Mouse (Mus musculus): ENCODE measurements around the gene Oca2.

Gene Oca2

GRCm38 (mm10) chr7:56239543-56239942 lies at the start of gene Oca2:
Gene Oca2, plus strand, starts transcription at chr7:56239760.
- no peak for DNase-seq (ENCODE audit: low read depth, low spot score)

DNA sequence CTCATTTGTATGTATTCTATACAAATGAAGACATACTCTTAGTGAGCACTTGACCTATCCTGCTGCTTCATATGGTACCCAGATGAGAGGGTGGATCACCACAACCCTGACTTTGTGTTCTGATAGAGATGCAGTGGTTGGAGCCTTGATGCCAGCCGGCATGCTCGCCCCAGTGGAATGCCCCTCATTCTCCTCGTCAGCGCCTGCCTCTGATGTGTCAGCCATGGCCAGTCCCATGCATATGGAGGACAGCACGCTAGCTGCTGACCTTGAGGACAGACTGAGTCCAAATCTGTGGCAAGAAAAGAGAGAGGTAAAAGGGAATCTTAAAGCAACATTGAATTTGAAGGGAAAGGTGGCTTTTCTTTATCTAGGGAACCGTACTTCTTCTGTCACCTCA lies 48.5 kb upstream of the Oca2 start:
- DNase-seq (ENCODE audit: low read depth, low spot score), result no peak

DNA sequence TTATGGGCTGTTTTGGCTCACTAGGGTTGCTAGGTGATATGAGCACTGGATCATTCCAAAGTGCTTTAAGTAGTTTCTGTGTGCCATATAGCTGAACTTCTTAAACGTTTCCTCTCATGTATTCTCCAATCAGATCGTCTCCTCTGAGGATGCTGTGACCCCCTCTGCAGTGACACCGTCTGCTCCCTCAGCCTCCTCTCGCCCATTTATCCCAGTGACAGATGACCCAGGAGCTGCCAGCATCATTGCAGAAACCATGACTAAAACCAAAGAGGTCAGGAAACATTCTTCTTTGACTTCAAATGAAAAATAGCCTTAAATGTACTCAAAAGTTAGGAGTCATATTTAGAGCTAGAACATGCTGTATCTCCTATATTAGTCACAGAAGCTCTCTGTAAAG lies 47.9 kb upstream of the Oca2 start:
- no peak for DNase-seq (ENCODE audit: low read depth, low spot score)

GRCm38 (mm10) chr7:56201483-56202218 lies 37.9 kb upstream of the Oca2 start:
- no peak for DNase-seq (ENCODE audit: low read depth, low spot score)

DNA sequence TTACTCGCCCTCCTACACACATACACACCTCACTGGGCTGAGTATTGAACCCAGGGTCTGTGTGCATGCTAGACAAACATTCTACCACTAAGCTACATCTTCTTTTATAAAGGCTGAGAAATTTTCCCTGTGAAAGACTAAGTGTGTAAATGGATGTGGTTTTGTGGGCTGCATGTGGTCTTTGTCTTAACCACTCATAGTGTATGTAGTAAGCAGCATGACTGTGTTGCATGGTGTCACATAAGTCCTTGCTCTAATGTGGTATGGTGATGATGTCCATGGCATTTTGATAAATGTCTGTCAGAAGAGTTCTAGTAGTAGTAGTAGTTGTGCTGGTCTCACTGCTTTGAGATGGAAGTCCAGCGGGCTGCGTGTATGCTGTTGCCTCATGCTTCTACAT lies 36.7 kb upstream of the Oca2 start:
- DNase-seq (ENCODE audit: low read depth, low spot score), result no peak

DNA sequence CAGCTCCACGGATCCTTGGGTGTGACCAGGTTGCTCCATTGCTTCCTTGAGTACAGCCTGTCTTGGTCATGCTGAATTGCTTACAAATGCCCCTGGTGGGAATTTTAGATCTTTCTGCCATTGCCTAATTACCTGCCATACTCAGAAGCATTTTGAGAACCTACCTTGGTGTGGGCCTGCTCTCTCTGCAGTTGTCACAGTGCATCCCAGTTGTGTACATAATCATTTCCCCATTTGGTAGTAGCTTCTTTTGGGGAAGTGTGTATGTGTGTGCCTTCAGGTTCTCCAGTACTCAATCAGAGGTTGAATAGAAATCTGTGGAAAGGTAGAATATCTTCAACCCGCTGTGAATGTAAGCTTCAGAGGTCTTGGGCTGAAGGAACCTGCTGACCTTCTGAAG lies 36.3 kb upstream of the Oca2 start:
- DNase-seq (ENCODE audit: low read depth, low spot score), result no peak

DNA sequence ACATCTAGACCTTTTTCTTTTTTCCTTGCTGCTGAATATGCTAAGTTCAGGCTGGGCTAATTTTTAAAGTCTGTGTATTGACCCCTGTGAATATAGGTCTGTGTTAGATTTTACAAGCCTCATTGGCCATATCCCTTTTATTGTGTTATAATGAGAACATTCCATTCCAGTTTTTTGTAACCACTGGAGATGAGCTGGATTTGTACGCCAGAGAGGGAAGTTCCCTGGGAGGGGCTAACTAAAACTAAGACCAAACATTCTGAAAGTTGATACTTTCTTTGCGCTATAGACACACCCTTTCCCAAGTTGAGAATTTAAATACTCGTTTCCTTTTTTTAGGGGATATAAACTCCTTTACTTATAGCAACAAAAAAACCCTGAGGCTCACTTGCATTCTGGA lies 34.7 kb upstream of the Oca2 start:
- DNase-seq (ENCODE audit: low read depth, low spot score), result no peak

DNA sequence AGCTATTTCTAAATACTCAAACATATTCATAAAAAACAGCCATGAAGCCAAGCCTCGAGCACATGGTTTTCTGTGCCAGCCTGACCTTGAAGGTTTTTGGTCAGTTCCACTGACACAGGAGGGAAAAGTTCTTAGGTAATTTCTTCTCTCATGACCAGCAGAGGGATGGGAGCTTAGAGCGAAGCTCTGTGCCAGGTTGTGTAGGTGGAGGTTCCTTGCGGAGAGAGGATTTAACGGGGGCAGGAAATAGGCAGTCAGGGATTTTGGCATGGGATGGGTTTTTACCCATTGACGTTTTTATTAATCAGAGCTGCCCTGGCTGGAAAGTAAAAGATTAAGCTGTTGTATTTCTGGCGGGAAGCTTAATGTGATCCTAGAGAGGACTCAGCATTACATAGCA lies 18.7 kb upstream of the Oca2 start:
- no peak for DNase-seq (ENCODE audit: low read depth, low spot score)

DNA sequence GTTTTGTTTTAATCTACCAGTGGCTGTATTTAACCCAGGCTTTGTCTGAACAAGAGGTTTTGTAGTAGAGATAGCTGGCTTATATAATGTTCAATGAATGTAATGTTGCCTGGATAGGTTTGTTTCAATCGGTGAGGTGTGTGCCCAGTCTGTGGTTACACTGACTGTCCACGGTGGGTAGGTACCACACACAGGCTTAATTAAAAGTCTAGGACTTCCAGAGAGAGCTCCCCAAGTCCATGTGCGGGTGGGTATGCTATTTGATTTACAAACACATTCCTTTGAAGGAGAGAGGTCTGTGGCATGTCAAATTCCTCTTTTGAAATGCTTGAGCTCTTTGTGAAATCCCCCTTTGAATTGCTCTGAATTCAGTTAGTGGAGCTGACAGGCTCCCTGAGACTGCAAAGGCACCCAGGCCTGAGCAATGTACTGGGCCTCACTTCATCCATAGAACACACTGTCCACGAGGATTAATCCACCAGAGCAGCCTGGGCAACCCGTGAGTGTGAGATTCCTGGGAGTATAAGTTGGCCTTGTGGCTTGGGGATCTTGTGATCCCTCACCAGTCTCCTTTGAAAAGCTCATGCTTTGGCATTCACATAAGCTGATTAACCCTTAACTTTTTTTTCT lies 3.7 kb upstream of the Oca2 start:
- no peak for DNase-seq (ENCODE audit: low read depth, low spot score)

DNA sequence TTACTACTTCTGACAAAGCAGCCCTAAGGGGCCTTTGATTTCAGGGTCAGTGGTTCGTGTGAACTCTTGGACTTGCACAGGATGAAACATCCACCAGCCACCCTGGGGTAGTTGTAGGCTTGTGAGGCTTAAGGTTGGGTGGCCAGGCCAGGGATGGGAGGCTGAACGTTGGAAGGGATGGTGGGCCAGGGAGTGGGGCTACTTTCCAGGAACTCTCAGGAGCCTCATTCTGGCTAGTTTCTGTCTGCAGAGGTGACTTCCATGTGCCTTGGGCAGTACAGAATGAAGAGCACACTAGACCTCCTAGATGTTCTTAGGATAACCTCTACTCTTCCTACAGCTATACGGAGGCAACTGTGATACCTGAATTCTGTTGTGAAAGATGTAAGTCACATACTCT lies 2.9 kb upstream of the Oca2 start:
- no peak for DNase-seq (ENCODE audit: low read depth, low spot score)

- DNase-seq (ENCODE audit: low read depth, low spot score), result no peak
Measured at GRCm38 (mm10) chr7:56254568-56254967, 15.0 kb downstream of the Oca2 start.

DNA sequence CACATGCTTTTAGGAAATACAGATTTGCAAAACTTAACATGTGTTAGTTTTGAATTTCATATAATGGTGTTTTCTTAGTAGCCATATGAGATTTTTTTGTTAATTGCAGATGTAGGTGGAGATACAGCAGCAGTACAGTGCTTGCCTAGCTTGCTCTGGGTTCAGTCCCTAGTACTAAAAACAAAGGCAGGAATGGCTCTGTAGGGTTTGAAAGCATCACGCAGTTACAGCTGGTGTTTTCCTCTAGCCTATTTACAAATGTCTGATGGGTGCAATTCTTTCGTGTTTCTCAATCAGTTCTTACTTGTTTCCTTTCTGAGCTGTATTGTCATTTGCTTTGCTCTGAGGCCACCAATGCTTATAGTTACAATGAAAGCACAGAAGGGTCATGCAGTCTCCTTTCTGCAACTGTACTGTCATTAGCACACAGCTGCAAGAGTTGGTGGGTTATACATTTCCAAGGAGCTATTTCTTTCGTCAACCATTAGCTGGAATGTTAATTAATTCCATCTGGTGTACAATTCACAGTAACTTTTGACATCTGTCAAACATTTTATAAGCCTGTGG lies 18.4 kb downstream of the Oca2 start:
- no peak for DNase-seq (ENCODE audit: low read depth, low spot score)

DNA sequence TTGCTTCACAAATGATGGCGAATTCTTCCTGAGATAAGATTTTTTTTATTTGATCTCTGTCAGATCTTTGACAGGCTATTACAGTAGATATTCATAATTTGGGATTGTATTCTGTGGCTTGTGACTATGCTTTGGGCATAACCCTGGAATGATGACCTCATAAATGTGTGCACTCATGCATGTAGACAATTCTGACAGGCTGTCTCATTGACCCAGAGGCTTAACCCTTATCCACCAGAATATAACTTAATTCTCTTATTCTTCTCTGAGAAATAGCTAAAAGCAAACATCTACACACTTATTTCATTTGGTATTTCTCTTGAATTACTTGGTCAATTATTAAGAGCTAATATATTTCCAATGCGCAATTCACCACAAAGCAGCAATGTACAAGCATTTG lies 37.9 kb downstream of the Oca2 start:
- no peak for DNase-seq (ENCODE audit: low read depth, low spot score)

- peak; percentile 49 for DNase-seq (ENCODE audit: low read depth, low spot score)
Measured at GRCm38 (mm10) chr7:56291468-56292115, 52.0 kb downstream of the Oca2 start.

- no peak for DNase-seq (ENCODE audit: low read depth, low spot score)
Measured at GRCm38 (mm10) chr7:56304408-56304807, 64.8 kb downstream of the Oca2 start.

DNA sequence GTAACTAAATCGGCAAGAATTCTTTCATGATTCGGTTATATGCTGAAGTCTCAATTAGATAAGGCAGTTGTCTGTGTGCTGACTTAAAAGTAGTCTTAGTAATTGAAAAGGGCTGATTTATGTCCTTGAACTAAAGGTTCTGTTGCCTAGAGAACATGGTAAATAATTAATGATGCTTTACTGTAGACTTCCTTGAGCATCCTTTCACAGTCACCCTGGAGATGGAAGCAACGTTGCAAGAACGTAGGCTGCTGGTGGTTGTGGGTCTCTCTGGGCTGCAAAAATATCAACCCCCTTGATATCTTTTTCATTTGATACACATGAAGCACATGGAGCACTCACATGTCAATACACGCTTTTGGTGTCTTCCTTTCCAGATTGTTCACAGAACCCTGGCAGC lies 74.8 kb downstream of the Oca2 start:
- no peak for DNase-seq (ENCODE audit: low read depth, low spot score)

GRCm38 (mm10) chr7:56315630-56316529 lies 76.3 kb downstream of the Oca2 start:
- no peak for DNase-seq (ENCODE audit: low read depth, low spot score)

GRCm38 (mm10) chr7:56327738-56328137 lies 88.2 kb downstream of the Oca2 start:
- no peak for DNase-seq (ENCODE audit: low read depth, low spot score)

GRCm38 (mm10) chr7:56348528-56348927 lies 109.0 kb downstream of the Oca2 start:
- DNase-seq (ENCODE audit: low read depth, low spot score), result no peak

- DNase-seq (ENCODE audit: low read depth, low spot score), result no peak
Measured at GRCm38 (mm10) chr7:56356658-56357342, 117.2 kb downstream of the Oca2 start.
